Mouse (Mus musculus) thymus, adult 2 months (tissue): ENCODE measurements around the gene Ccdc142.

Experiments used
- CTCF ChIP-seq: fragments of 200-500 bp; IDR thresholded peaks from 2 replicates; pipeline ENCODE4 v1.5.1; 2012; ENCODE audit warnings: mild to moderate bottlenecking, control low read depth, low read length, moderate library complexity, borderline replicate concordance; ENCODE audit not compliant: control insufficient read depth, poor library complexity, insufficient read depth; ENCODE audit errors: extremely low read depth
- POLR2A ChIP-seq: fragments of 200-500 bp; IDR thresholded peaks from 2 replicates; pipeline ENCODE4 v1.6.1; 2012; ENCODE audit warnings: mild to moderate bottlenecking, low read length, control low read depth, moderate library complexity; ENCODE audit not compliant: control insufficient read depth, poor library complexity, insufficient read depth; ENCODE audit errors: extremely low read depth

- TF ChIP-seq POLR2A (no peak), CTCF (no peak)
Observed at GRCm38 (mm10) chr6:83151721-83152120, 50.3 kb downstream of the Ccdc142 start.
